Mouse (Mus musculus): ENCODE results near the gene Btnl10.
A peak's percentile ranks its signal among the peaks of the same experiment; 100 is the strongest.

GRCm38 (mm10) chr11:58914461-58915028 is 3.2 kb upstream of the Btnl10 start:
- TF ChIP-seq CTCF (IDR thresholded peaks at IDR 0.05; ENCODE audit: low read depth, low read length) (peak; percentile 50; the same call in 1 of the 2 replicates), POLR2AphosphoS5 (IDR thresholded peaks at IDR 0.05; ENCODE audit: insufficient replicate concordance, low read depth, low read length) (no peak), TAL1 (conservative IDR thresholded peaks at IDR 0.05; ENCODE audit: low read depth, low read length) (no peak), GATA1 (IDR thresholded peaks at IDR 0.05; ENCODE audit: borderline replicate concordance, low read length) (no peak), GATA2 (IDR thresholded peaks at IDR 0.05; ENCODE audit: borderline replicate concordance, low read depth, low read length) (no peak)
